Mouse (Mus musculus) left cerebral cortex, postnatal 10 days (tissue): ENCODE results near the gene Gxylt2. TPM values are rescaled to one million over a fixed set of nuclear protein-coding genes. Genes with fewer than 3 reads are reported as not detected.

Source experiments
- DNase-seq, 2 experiments: peaks; one replicate each; pipeline ENCODE4 v3.0.0; 2021 to 2022; ENCODE audit warnings: low spot score in 2 of 2, mixed read lengths in 1 of 2; ENCODE audit errors: extremely low spot score in 1 of 2
- intact Hi-C: fragments of 180-260 bp; cut with DNase I; formaldehyde crosslinking; loops from one replicate; pipeline ENCODE4 v1.15.1; 2025
- total RNA-seq, 2 experiments: library from RNA; stranded (reverse); gene quantifications; 2 replicates each; pipeline ENCODE4 v1.2.3; 2021

Gxylt2 gene
- total RNA-seq, 2 experiments from 2014 or later: 1.5 to 2.4 TPM

DNA sequence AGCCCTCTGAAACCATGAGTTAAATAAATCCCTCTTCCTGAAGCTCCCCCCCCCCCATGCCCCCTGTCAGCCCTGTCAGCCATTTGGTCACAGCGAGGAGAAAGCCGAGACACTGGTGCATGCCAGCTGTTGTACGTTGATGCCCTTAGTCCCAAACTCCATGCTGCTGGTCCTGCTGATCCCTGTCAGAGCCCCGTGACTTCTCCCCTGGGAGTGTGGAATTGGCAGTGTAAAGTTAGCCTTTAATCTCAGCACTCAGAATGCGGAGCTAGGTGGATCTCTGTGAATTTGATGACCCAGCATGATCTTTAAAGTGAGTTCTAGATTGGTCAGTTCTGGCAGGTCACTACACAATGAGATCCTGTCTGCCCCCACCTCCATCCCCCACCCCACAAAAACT, 125.2 kb downstream of the Gxylt2 start:
- intact Hi-C loops: loop anchor here (10.0 kb wide), 1 partner anchor 155 kb away; the partner anchor contains the start of gene Shq1

DNA sequence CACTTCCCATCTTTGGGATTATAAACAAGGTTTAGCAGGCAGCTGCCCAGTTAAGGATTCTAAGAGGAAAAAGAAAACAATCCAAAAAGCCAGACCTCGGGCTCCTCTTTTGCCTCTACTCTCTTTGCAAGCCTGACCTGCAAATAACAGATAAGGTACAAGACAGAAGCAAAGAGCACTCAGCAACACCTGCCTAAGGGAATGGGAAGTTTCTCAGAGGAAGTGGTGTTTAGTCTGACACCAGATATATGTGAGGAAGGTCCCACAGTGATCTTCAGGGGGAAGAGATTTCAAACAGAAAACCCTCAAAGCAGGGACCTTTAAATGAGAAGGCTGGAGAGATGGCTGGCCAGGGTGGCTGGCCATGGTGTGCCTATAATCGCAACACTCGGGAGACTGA, 126.7 kb downstream of the Gxylt2 start:
- intact Hi-C loops: loop anchor here (10.0 kb wide), 1 partner anchor 156 kb away; the partner anchor contains the start of gene Shq1

More for the DNA sequence above, 125.2 kb downstream of the Gxylt2 start:
- DNase-seq: no peak

DNA sequence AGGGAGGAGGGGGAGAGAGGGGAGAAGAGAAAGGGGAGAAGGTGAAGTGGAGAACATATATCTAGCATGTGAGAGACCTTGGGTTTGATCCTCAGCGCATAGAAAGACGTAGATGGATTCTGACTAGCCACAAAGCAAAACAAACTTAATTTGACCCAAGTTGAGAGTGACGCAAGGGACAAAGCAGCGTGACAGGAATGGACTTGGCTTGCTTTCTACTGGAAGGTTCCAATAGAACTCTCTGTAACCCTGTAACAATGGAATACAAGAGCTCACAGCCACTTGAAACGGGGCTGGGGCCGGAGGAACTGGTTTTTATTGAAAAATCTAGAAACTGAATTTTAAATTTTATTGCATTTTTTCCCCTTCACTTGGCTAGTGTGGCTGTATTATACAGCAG, 127.2 kb downstream of the Gxylt2 start:
- no peak for DNase-seq
- intact Hi-C loops: loop anchor here (10.0 kb wide), 1 partner anchor 157 kb away; the partner anchor contains the start of gene Shq1

More for the DNA sequence above, 126.7 kb downstream of the Gxylt2 start:
- no peak for DNase-seq

DNA sequence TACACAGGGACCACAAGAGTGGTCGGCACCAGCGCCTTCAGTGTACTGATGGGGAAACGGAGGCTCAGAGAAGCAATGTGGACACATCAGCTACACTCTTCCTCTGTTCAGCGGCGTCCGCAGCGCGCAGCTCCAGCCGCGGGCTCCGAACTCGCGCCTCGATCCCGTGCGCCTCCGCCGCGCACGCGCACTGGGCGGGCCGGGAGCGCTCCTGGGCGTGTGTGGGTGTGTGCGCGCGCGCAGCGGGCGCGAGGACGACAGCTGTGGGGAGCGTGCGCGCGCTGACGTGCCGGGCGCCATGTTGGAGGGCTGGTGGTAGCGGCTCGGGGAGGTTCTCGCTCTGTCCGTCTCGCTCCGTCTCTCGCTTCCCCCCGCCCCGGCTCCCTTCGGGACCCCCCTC, 128.8 kb downstream of the Gxylt2 start, which contains the start of gene Ppp4r2:
Ppp4r2 (plus strand) TSS at position 268 of the 400 bp plus-strand sequence.
- intact Hi-C loops: loop anchor here (10.0 kb wide), 1 partner anchor 159 kb away; the partner anchor contains the start of gene Shq1
- DNase-seq: peak; percentile 82 to 95

DNA sequence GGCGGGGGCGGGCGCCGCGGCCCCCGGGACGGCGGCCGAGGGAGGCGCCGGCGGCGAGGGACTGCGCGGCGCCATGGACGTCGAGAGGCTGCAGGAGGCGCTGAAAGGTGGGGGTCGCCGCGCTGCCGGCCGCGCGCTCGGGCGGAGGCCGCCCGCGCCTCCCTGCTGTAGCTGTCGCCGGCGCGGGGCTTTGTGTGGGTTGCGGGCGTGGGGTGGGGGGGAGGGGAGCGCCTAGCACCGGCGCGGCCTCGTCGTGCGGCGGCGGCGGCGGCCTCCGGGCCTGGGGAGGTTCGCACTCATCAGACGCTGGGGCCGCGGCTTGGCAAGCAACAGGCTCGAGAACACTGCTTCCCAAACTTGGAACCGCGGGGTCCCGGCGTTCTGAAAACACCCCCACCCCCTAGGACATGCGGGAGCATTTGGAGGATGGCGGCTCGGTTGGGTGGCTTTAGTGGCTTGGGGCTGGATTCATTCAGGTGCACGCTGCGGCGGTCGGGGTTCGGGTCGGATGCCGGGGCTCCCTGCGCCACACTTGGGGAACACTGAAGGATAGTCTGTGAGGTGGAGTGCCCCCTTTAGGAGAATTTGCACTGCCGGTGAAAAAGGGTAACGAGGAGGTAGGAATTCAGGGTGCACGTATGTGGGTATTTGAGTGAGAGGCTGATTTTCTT, 129.4 kb downstream of the Gxylt2 start:
- intact Hi-C loops: loop anchor here (10.0 kb wide), 1 partner anchor 159 kb away; the partner anchor contains the start of gene Shq1
- DNase-seq: peak; percentile 32 to 71

DNA sequence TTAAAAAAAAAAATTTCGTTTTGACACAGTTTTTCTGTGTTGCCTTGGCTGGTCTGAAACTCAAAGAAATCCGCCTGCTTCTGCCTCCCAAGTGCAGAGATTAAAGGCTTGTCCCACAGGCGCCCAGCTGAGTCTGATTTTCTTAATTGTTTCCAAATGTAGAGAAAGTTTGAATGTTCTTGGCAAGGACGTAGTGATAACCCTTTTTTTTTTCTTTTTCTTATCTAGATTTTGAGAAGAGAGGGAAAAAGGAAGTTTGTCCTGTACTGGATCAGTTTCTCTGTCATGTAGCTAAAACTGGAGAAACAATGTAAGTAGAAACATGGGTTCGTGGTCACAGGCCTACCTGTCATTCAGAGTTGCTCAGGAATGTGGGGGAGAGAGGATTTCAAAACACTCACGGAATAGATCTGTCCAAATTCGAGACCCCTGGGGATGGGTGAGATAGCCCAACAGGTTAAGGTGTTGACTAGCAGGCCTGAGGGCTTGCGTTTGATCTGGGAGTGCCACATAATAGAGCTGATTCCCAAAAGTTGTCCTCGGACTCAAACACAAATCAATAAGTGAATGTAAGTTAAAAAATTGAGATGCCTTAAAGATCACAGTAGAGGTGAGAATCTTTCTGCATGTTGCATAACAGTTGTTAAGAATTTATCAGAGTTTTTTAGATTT, 130.1 kb downstream of the Gxylt2 start:
- no peak for DNase-seq
- intact Hi-C loops: loop anchor here (10.0 kb wide), 1 partner anchor 160 kb away; the partner anchor contains the start of gene Shq1

DNA sequence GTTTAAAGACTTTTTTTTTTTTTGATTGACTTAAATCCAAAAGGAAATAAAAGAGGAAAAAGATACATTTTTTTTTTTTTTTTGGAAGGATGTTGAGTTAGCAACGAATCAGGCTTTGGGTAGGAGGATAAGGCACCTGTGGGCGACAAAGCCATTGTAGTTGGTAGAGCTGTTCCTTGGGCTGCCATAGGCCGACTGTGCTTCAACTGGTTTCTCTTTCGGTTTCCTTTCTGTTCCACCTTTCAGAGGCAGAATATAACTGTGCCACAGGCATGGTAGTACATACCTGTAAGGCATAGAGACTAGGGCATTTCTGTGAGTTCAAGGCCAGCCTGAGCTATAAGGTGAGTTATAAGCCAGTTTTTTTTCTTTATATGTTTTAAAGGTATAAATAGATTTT, 140.5 kb downstream of the Gxylt2 start:
- intact Hi-C loops: no loop called here
- no peak for DNase-seq

DNA sequence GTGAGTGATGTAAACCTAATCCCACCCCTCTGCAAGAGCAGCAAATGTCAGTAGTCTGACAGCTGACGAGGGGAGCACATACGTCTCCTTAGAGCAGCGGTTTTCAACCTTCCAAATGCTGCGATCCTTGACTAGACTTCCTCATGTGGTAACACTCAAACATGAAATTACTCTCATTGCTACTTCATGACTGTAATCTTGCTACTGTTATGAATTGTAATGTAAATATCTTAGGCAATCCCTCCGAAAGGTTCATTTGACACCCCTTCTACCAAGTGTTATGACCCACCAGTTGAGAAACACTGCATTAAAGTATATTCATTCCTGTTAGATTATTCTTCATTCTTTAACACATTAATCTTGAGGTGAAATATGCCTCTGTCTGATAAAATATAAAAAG, 142.7 kb downstream of the Gxylt2 start:
- DNase-seq: no peak
- intact Hi-C loops: no loop called here

DNA sequence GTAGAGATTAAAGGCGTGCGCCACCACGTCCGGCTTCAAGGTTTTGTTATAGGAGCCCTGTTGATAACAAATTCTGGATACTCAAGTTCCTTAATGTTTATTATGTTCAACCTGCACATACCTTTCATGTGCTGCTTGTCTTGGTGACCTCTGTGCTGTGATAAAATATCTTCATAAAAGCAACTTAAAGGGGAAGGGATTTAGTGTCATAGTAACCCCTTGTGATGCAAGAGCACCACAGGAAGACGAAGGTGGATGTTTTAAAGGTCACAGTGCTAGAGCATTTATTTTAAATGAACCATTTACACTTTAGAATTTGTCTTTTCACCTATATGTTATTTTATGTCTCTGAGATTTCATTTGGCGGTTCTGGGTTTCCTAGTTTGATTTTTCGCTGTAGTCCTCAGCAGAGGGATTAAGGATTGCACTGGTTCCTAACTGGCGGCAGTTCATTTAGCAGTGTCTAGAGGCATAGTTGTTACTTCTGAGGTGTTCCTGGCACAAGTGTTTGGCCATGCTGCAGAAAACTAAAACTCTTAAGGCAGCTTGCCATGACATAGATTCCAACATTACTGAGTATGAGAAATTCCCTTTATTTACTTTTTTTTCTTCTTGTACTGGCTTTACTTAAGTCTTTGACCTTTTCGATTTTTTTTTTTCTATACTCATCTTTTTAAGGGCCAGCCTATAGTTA, 144.3 kb downstream of the Gxylt2 start:
- DNase-seq: no peak
- intact Hi-C loops: no loop called here

DNA sequence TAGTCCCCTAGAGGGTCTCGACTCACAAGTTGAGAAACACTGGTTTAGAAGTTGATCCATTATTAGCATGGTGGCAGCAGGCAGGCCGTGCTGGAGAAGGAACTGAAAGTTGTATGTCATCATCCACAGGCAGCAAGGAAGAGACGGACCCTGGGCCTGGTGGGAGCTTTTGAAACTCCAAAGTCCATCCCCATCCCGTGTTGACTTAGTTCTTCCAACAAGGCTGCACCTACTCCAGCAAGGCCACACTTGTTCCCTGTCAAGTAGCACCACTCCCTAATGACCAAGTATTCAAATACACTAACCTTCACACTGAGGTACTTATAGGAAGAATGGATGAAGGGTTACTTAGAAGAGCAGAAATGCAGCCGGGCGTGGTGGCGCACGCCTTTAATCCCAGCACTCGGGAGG, 146.1 kb downstream of the Gxylt2 start:
- no peak for DNase-seq
- intact Hi-C loops: no loop called here

DNA sequence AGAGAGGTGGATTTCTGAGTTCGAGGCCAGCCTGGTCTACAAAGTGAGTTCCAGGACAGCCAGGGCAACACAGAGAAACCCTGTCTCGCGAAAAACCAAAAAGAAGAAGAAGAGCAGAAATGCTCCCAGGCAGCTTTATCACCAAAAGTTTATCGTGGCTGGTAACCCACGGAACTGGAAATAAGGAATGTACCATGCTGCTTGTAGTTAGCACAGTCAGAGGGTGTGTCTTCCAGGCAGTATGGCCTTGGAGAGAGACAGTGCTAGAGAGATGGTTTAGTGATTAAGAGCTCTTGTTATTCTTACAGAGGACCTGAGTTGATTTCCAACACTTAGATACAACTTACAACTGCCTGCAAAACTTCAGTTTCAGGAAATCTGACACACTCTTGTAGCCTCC, 146.5 kb downstream of the Gxylt2 start:
- no peak for DNase-seq
- intact Hi-C loops: no loop called here

Other genes with a start within 250 kb of the Gxylt2 start
- gene Shq1, start 33.6 kb upstream of the Gxylt2 start, total RNA-seq: 1 to 10 TPM; 6.0 to 8.0 TPM
- 10 to 100 TPM; 60.3 to 72.8 TPM for gene Ppp4r2, start 128.9 kb downstream of the Gxylt2 start, total RNA-seq